Mouse (Mus musculus) layer of hippocampus, postnatal 36 days (tissue): Measurements from ENCODE around the gene Bckdhb. TPM values are rescaled to one million over a fixed set of nuclear protein-coding genes. Genes with fewer than 3 reads are reported as not detected.
"Not testable (repeated sequence)": the region's sequence is repeated elsewhere in the genome, so short reads cannot be mapped to it uniquely, and the experiment has no call there.

Experiments used
- DNase-seq, 2 experiments: peaks; one replicate each; pipeline ENCODE4 v3.0.0; 2022
- total RNA-seq, 2 experiments: library from RNA; stranded (reverse); gene quantifications; 2 replicates each; pipeline ENCODE4 v1.2.3; 2021

The Bckdhb gene
- total RNA-seq, 2 experiments from 2014 or later = 42.1 to 42.4 TPM

- DNase-seq = no peak
Observed at GRCm38 (mm10) chr9:83963296-83963695, 38.4 kb downstream of the Bckdhb start.

DNA sequence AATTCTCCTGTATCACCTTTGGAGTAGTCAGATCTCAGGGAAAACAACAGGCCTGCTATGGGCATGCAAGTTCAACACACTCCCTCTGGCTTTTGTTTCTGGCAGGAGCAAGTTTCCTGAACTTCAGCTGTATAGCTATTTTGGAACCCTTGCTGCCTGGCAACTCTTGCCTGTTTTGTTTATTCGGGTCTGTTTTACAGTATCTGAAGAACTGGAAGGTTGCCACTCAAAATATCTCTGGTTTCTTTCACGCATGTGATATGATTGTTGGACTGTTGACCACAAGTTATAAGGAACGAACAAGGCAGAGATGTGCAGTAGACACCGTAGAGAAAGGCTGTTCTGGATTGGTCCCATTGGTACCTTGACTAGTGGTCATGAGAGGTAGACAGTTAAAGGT is 39.4 kb downstream of the Bckdhb start:
- DNase-seq = no peak

DNA sequence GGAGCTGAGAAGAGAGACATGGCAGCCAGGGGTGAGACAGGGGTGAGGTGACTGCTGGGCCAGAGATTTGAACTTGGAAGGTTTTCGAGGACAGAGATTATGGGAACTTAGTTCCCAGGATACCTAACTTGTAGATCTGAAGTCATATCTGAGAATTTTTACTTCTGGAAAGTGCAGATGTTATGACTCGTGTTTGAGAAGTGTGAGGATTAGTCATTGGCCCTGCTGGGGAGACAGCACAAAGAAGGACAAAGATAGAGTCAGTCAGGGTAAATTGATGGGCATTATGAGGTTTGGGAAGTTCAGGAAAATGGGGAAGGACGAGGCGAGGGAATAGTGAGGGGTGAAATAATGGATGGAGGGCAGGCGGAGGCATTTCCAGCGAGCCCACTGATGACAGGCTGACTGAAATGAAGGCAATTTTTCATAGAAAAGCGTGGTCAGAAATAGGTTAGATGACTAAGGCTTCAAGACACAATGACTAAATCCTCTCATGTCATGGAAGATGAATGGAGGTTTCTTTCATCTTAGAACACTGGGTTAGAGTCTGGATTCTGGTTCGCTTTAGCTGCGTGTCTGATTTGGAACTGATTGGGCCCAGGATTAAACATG is 42.6 kb downstream of the Bckdhb start:
- DNase-seq = no peak

GRCm38 (mm10) chr9:83969326-83969725 is 44.4 kb downstream of the Bckdhb start:
- peak in 1 of 2 experiments; percentile 16 for DNase-seq

GRCm38 (mm10) chr9:83973467-83973866 is 48.5 kb downstream of the Bckdhb start:
- no peak for DNase-seq

GRCm38 (mm10) chr9:83975811-83976210 is 50.9 kb downstream of the Bckdhb start:
- DNase-seq = no peak

DNA sequence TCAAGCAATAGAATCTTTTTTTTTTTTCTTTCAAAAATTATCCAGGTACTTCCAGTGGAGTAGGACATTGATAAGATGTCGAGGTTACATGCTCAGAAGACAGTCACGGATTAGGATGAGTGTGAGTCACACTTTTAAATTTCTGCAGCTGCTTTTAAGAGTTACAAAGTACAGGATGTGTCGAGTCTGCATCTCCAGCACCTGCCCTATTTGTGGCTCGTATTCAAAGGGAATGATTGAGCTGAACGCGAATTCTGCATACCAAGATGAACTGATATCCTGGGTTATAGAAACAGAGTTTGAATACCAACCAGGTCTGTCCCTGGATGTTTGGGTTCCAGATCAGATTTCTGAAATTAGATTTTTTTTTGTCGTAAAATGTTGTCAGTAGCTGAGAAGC is 56.3 kb downstream of the Bckdhb start:
- no peak for DNase-seq

- no peak for DNase-seq
Observed at GRCm38 (mm10) chr9:84008961-84009360, 84.0 kb downstream of the Bckdhb start.

DNA sequence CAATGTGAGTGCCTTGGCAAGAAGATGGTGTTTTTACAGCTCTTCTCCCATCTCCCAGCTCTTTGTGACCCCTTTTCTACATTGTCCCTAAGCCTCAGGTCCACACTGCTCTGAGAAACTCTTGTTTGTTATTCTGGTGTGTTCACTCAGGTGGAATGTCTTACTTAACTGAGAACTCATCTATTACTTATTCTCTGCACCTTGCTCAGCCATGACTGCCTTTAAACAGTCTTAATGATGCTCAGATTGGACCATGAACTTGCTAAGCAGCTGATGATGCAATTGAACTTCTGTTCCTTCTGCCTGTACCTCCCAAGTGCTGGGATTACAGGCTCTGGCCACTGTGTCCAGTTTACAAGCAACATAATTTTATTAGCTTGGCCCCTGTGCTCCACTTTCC is 86.2 kb downstream of the Bckdhb start:
- DNase-seq = no peak

DNA sequence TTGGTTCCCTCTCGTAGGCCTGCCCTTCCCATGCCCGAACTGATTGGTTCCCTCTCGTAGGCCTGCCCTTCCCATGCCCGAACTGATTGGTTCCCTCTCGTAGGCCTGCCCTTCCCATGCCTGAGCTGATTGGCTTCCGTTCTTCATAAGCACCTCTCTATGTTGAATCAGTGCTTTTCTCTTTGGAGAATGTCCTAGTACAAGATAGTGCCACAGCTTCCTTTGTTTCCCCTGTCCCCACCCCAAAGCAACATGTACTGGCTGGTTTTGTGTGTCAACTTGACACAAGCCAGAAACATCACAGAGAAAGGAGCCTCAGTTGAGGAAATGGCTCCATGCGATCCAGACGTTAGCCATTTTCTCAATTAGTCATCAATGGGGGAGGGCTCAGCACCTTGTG is 93.2 kb downstream of the Bckdhb start:
- DNase-seq = not testable (repeated sequence)

GRCm38 (mm10) chr9:84019627-84020026 is 94.7 kb downstream of the Bckdhb start:
- no peak for DNase-seq

DNA sequence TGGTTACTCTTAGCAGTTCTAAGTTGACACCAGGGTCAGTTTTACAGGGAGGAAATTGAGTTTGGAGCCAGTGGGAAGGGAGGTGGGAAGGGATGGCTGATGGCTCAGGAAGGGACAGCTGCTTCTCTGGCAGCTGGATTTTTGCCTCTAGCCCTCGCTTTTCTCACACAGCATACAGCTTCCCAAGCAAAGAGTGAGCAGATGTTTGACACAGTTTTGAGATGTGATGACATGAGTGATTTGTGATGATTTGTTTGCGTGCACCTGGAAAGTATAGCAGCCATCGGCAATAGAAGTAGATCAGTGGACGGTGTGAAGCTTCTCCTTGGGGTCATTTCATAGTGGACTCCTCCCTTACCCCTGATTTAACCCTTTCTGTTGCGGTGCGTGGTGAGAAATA is 96.2 kb downstream of the Bckdhb start:
- DNase-seq = no peak

DNA sequence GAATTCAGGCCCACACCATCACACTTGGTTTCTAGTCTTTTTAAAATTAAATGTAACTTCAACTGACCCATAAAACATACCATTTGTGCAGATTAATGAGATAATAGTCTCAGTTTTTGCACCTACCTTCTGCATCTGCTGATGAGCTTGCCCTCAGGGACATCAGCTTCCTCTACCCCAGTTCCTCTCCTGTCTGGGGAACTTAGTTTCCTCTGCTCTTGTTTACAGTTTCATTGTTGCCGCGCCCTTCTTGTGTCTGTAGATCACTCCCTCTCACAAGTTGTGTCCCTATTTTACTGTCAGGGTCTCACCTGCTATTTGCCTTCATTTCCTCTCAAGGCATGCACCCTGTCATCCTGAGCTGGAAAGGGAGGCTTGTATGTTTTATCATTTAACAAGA is 103.2 kb downstream of the Bckdhb start:
- no peak for DNase-seq

DNA sequence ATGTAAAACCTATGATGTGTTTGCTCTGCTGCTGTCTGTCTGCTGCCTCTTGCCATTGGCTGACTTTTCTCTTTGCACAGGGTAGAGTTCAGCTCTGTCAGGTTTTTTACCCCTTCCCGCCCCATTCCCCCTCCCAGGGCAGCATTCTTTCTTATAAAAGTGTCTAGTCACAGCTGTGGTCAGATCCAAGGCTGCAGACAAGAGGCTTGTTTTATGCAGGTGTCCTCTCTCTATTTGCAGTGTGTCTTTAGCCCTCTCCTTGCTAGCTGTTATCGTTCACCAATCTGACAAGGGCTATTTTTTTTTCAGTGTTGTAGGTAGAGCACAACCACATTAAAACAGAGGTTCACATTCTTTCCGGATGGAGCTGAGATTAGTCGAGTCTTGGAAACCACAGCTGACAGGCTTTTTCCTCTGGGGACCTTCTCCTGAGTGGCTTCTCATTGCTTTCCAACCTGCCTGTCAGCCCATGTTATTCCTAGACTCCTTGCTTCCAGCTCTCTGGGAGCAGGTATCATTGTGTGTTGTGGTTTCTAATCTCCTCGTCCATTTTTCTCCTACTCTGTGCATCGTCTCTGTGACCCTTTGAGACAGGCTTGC is 105.8 kb downstream of the Bckdhb start:
- no peak for DNase-seq

GRCm38 (mm10) chr9:84031406-84031805 is 106.5 kb downstream of the Bckdhb start:
- DNase-seq = no peak

DNA sequence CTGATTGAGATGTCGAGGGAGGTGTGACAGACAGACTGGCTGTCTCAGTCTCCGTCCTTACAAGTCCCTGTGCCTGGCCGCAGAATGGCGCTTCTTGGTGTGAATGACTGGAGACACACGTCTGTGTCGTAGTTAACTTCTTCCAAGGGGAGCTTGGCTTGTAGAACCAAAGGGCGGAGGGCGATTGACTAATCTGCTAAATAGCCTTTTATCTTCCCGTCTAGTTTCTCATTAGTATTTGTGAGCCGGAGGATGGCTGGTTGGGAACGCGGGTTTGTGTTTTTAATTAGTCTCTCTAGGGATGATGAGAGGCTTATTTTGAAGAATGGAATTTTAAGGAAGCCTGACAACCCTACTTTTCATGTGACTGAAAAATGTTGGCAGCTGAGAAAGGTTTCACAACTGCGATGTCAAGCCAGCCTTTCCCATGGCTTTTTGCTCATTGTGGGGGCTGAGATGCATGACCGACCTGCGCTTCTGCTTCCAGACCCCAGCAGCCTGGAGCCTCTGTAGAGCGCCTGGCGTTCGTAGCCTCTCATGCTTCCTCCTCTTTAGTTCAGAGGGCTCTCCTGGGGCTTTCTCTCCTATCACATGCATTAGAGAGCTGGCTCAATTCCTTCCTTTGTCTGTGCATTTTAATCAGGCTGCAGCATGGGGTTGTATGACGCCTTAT is 107.9 kb downstream of the Bckdhb start:
- no peak for DNase-seq

DNA sequence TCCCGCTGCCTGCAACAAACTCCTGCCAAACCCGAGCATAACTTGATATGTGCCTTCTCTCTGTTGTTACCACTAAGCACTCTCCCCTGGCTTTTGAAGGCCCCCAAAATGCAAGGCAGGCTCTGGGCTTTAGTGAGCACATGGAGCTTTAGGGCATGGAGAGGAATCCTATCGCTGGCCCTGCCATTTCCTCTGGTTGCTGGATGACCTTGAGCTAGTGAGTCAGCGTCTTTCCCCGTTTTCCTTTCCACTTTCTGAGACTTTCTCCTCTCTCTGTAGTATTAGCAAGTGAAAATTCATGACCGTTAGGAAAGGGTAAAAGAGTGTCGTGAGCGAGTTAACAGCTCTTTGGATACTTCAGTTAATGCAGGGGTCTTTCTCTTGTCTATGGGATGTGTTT is 111.1 kb downstream of the Bckdhb start:
- no peak for DNase-seq

DNA sequence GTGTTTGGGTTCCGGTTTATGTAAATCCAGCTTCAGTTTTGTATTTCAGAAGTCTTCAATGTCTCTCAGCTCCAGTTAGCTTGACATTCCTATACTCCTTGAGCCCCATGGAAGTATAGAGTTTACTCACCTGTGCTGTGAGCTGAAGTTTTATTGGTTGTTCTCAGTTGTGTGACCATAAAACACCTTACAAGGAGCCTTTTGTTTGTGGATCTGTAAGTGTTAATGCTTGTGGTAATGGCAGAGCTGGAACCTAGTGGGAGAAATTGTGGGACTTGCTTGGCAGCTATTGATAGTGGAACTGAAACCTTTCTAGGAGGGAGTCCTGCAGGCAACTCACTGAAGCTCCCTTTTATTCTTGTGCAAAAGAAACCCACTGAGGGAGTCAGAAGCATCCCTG is 112.3 kb downstream of the Bckdhb start:
- no peak for DNase-seq

GRCm38 (mm10) chr9:84038946-84039345 is 114.0 kb downstream of the Bckdhb start:
- DNase-seq = no peak

GRCm38 (mm10) chr9:84040376-84040775 is 115.4 kb downstream of the Bckdhb start:
- DNase-seq = no peak

DNA sequence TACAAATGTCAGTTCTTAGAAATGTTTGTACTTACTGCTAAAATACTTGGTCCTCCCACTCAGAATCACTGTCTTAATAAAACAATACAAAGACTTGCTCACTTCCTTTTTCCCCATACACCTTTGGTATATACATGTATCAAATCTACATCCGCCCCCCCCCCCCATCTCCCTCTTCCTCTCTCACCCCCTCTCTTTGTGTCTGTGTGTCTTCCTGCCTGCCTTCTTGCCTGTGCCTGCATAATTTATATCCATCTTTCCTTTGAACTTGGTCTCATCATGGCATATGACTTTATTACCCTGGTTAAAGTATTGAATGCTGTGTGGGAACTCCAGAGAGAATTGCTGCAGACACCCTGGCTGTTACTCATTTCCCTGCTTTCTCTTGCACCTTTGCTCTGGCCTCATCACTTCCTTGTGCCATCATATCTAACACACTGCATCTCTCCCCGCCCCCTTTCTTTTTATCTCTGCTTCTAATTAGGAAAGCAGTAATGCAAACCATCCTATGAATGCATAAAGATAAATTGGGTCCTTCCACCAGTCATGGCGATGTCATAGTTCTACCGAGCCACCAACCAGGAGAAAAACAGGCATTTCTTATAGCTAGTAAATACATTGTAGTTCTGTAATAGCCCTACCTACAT is 116.8 kb downstream of the Bckdhb start:
- DNase-seq = no peak

DNA sequence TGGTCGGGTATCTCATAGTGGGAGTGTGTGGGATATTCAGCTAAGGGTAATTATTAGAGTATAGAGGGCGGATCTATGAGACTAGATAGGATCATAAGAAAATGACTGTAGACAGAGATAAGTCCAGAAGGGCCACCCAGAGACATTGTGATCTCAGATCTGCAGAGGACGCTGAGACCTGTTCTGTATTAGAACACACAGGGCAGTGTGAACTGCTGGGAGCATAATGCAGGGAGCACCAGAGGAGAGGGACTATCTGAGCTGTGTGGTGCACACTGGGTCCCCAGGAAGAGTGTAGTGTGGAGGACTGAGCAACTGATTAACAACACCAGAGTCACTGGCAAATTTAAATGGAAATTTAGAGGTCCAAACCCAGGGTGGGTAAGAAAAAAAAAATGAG is 117.6 kb downstream of the Bckdhb start:
- DNase-seq = no peak

DNA sequence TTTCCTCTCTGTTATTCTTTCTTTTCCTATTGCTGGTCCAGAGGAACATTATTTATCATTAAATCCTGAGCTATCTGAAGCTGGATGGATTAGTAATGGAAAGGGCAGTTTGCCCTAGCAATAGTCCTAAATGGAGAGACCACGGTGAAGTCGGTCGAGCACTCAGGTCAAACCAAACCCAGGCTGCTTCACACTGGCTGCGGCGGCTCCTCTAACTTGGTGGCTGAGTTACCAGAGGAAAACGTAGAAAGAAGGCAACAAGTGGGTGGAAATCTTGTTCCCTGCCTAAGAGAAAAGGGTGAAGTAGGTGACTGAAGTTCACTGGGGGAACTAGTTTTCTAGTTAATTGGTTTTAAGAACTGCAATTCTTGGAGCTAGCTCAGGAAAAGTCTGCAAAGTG is 119.2 kb downstream of the Bckdhb start:
- no peak for DNase-seq

DNA sequence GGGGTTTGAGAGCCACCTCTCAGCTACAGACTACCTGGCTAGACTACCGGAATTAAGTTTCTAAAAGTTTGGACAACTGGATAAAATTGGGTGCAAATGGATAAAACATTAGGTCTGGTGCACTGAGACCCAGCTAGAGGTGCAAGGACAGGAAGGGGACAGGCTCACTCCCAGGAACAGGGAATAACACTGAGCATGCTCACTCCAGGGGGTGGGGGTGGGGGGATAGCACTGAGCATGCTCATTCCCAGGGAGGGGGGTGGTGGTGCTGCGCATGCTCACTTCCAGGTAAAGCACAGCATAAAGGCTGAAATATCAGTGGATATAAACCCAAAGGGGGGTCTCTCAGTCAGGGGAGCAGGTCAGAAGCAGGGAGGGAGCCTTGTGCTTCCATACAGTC is 120.7 kb downstream of the Bckdhb start:
- no peak for DNase-seq
